Mouse (Mus musculus): ENCODE data around the gene Tiam2. TPM values are rescaled to one million over a fixed set of nuclear protein-coding genes. Genes with fewer than 3 reads are reported as not detected.

The Tiam2 gene
- 10 to 100 TPM; 91.2 to 95.7 TPM for total RNA-seq (2021)

GRCm38 (mm10) chr17:3326148-3326902, at the start of gene Tiam2:
Gene Tiam2, plus strand, starts transcription at chr17:3326573.
- no peak for DNase-seq (ENCODE audit: low spot score in 2 of 2)
- intact Hi-C loops (cut with DNase I), result no loop called here

GRCm38 (mm10) chr17:3280321-3280720, 46.1 kb upstream of the Tiam2 start:
- DNase-seq (ENCODE audit: low spot score in 2 of 2), result no peak
- intact Hi-C loops (cut with DNase I), result no loop called here

GRCm38 (mm10) chr17:3281939-3282338, 44.4 kb upstream of the Tiam2 start:
- intact Hi-C loops (cut with DNase I), result no loop called here
- no peak for DNase-seq (ENCODE audit: low spot score in 2 of 2)

- no peak for DNase-seq (ENCODE audit: low spot score in 2 of 2)
- intact Hi-C loops (cut with DNase I), result loop anchor here (5.0 kb wide), 1 partner anchor 162 kb away; no protein-coding TSS in a partner anchor
These were observed 41.2 kb upstream of the Tiam2 start for GRCm38 (mm10) chr17:3285030-3285671.

- DNase-seq (ENCODE audit: low spot score in 2 of 2), result no peak
- intact Hi-C loops (cut with DNase I), result loop anchor here (5.0 kb wide), 1 partner anchor 161 kb away; no protein-coding TSS in a partner anchor
These were observed 40.1 kb upstream of the Tiam2 start for GRCm38 (mm10) chr17:3286123-3286825.

- intact Hi-C loops (cut with DNase I), result loop anchor here (5.0 kb wide), 1 partner anchor 159 kb away; no protein-coding TSS in a partner anchor
- peak; percentile 48 to 65 for DNase-seq (ENCODE audit: low spot score in 2 of 2)
These were observed 38.0 kb upstream of the Tiam2 start for GRCm38 (mm10) chr17:3288341-3288740.

- intact Hi-C loops (cut with DNase I), result no loop called here
- DNase-seq (ENCODE audit: low spot score in 2 of 2), result no peak
These were observed 31.3 kb upstream of the Tiam2 start for GRCm38 (mm10) chr17:3295097-3295496.

GRCm38 (mm10) chr17:3299487-3299886, 26.9 kb upstream of the Tiam2 start:
- intact Hi-C loops (cut with DNase I), result no loop called here
- DNase-seq (ENCODE audit: low spot score in 2 of 2), result no peak

GRCm38 (mm10) chr17:3305926-3306325, 20.4 kb upstream of the Tiam2 start:
- intact Hi-C loops (cut with DNase I), result no loop called here
- no peak for DNase-seq (ENCODE audit: low spot score in 2 of 2)

GRCm38 (mm10) chr17:3313711-3314624, 12.4 kb upstream of the Tiam2 start:
- DNase-seq (ENCODE audit: low spot score in 2 of 2), result peak; percentile 59 to 72
- intact Hi-C loops (cut with DNase I), result no loop called here

- no peak for DNase-seq (ENCODE audit: low spot score in 2 of 2)
- intact Hi-C loops (cut with DNase I), result no loop called here
These were observed 11.8 kb upstream of the Tiam2 start for GRCm38 (mm10) chr17:3314625-3315020.

- DNase-seq (ENCODE audit: low spot score in 2 of 2), result no peak
- intact Hi-C loops (cut with DNase I), result no loop called here
These were observed 10.8 kb upstream of the Tiam2 start for GRCm38 (mm10) chr17:3315581-3315980.

GRCm38 (mm10) chr17:3326903-3327279, 518 bp downstream of the Tiam2 start:
- DNase-seq (ENCODE audit: low spot score in 2 of 2), result no peak
- intact Hi-C loops (cut with DNase I), result no loop called here

GRCm38 (mm10) chr17:3327335-3327734, 962 bp downstream of the Tiam2 start:
- intact Hi-C loops (cut with DNase I), result no loop called here
- no peak for DNase-seq (ENCODE audit: low spot score in 2 of 2)

- intact Hi-C loops (cut with DNase I), result no loop called here
- no peak for DNase-seq (ENCODE audit: low spot score in 2 of 2)
These were observed 2.4 kb downstream of the Tiam2 start for GRCm38 (mm10) chr17:3328820-3329219.

GRCm38 (mm10) chr17:3329429-3329828, 3.1 kb downstream of the Tiam2 start:
- no peak for DNase-seq (ENCODE audit: low spot score in 2 of 2)
- intact Hi-C loops (cut with DNase I), result no loop called here

GRCm38 (mm10) chr17:3331721-3332461, 5.5 kb downstream of the Tiam2 start:
- intact Hi-C loops (cut with DNase I), result no loop called here
- no peak for DNase-seq (ENCODE audit: low spot score in 2 of 2)

- intact Hi-C loops (cut with DNase I), result loop anchor here (5.0 kb wide), 1 partner anchor 61 kb away; no protein-coding TSS in a partner anchor
- DNase-seq (ENCODE audit: low spot score in 2 of 2), result no peak
These were observed 9.9 kb downstream of the Tiam2 start for GRCm38 (mm10) chr17:3336161-3336739.
